25 mouse cellular contexts compared by ENCODE assay signal in genomic region chr9:84135062-84135461, GRCm38 (mm10).
"Had no signal": no experiment of that assay in that cellular context is flagged by ENCODE, and none has a peak within 500 bp of the region (broad histone marks: within the 10 kb centered on the region; RNA-seq: fewer than 3 reads in every experiment).

No protein-coding gene starts in this region.

- H3K4me2 ChIP-seq: limb, embryonic 12.5 days; limb, embryonic 15.5 days; liver, embryonic 11.5 days; liver, embryonic 15.5 days; lung, embryonic 14.5 days; midbrain, embryonic 13.5 days; neural tube, embryonic 13.5 days had no signal

- H3K4me3 ChIP-seq: left cerebral cortex, adult 2 months; limb, embryonic 12.5 days; limb, embryonic 15.5 days; liver, embryonic 15.5 days; megakaryocyte, embryonic 14.5 days; midbrain, embryonic 10.5 days; midbrain, embryonic 13.5 days; myocyte; neural tube, embryonic 13.5 days had no signal

- H3K9ac ChIP-seq: limb, embryonic 12.5 days; limb, embryonic 15.5 days; liver, embryonic 15.5 days; lung, embryonic 14.5 days; midbrain, embryonic 13.5 days; neural tube, embryonic 13.5 days had no signal

- ATAC-seq: intestine, embryonic 16.5 days; midbrain, embryonic 13.5 days; midbrain, embryonic 16.5 days had no signal

- DNase-seq: kidney, adult 18-20 months; kidney, adult 9 months; kidney, postnatal 14 days; kidney, postnatal 4 days; layer of hippocampus, postnatal 36 days; lung, embryonic 14.5 days; lung, postnatal 14 days; retina, postnatal 1 day; right cerebral cortex, postnatal 4 days; thymus, adult 2 months; thymus, postnatal 14 days; thymus, postnatal 4 days had no signal

- H3K9me3 ChIP-seq: limb, embryonic 12.5 days; limb, embryonic 15.5 days; liver, embryonic 15.5 days; midbrain, embryonic 10.5 days; midbrain, embryonic 13.5 days; neural tube, embryonic 13.5 days had no signal

- H3K36me3 ChIP-seq: limb, embryonic 12.5 days; limb, embryonic 15.5 days; liver, embryonic 15.5 days; midbrain, embryonic 10.5 days; midbrain, embryonic 13.5 days; neural tube, embryonic 13.5 days had no signal

- H3K4me1 ChIP-seq: limb, embryonic 15.5 days; liver, embryonic 15.5 days; megakaryocyte, embryonic 14.5 days; midbrain, embryonic 10.5 days; midbrain, embryonic 13.5 days; neural tube, embryonic 13.5 days had no signal

- H3K27ac ChIP-seq: left cerebral cortex, adult 2 months; limb, embryonic 12.5 days; limb, embryonic 15.5 days; liver, embryonic 15.5 days; midbrain, embryonic 10.5 days; midbrain, embryonic 13.5 days; neural tube, embryonic 13.5 days; stomach, postnatal 0 days had no signal

- H3K27me3 ChIP-seq: limb, embryonic 12.5 days; limb, embryonic 15.5 days; liver, embryonic 15.5 days; megakaryocyte, embryonic 14.5 days; midbrain, embryonic 13.5 days; neural tube, embryonic 13.5 days had no signal
